Mouse (Mus musculus) lung, postnatal 0 days (tissue): ENCODE measurements around the gene Gm20388.

Experiments used
- CTCF ChIP-seq: IDR thresholded peaks from 2 replicates; pipeline ENCODE4 v1.5.1; 2016; ENCODE audit warnings: antibody characterized with exemption, mild to moderate bottlenecking
- EP300 ChIP-seq: IDR thresholded peaks from 2 replicates; pipeline ENCODE4 v1.6.1; 2016; ENCODE audit warnings: antibody characterized with exemption, mild to moderate bottlenecking, control low read depth

GRCm38 (mm10) chr8:123420525-123421281 is 3510.1 kb downstream of the Gm20388 start:
- TF ChIP-seq CTCF = no peak
- TF ChIP-seq EP300 = no peak
